Mouse (Mus musculus) neutrophil, adult 5-6 weeks (primary cell): Measurements from ENCODE around the gene Tor2a. TPM values are rescaled to one million over a fixed set of nuclear protein-coding genes. Genes with fewer than 3 reads are reported as not detected.

ENCODE experiments used
- ATAC-seq: fragments of 151-379, 151-347 bp; 2 replicates; pipeline ENCODE4 v1.8.0; 2017; ENCODE audit warnings: mild to moderate bottlenecking, moderate TSS enrichment; ENCODE audit not compliant: insufficient number of reproducible peaks, poor library complexity, low FRiP score, severe bottlenecking; ENCODE audit errors: extremely low read depth
- total RNA-seq: library from RNA; stranded (forward); fragments of 200-1000 nt; gene quantifications from 2 replicates; pipeline ENCODE4 v1.2.3, GENCODE M21; 2017

Tor2a gene
- 28.0 and 31.1 TPM in 2 replicates for total RNA-seq

DNA sequence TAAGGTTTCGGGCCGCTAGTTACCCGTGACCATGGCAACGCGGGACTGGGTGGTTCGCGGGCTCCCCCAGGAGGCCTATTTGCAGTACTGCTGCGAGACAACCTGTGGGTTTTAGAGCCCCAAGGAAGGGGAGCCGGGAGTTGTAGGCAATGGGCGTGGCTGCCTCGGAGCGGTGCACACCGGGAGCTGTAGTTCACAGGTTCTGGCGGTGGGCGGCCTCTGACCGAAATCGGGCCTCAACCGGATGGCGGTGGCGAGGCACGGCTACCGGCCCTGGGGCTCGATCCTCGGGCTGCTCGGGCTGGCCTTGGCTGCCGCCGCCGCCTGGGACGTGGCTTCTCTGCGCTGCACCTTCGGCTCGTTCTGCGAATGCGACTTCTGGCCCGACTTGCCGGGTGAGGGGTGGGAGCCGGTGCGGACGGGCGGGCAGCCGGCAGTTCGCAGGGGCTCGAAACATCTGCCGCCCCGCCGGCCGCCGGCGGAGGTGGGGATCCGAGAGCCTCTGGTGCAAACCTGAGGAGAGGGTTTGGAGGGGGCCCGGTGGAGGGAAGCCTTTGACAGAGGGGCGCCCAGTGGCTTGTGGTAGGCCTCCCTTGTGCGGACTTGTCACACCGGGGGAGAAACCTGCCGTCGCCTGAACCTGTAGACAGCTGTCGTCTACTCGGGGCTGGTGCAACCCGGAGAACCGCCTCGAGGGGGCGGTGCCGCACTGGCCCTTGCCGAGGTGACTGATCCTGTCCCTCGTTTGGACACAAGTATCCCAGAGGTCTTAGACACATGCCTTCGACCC, at the start of gene Tor2a:
TSS of gene Tor2a (plus strand) at position 179 of the 790 bp plus-strand sequence.
- peak; percentile 96 for ATAC-seq

DNA sequence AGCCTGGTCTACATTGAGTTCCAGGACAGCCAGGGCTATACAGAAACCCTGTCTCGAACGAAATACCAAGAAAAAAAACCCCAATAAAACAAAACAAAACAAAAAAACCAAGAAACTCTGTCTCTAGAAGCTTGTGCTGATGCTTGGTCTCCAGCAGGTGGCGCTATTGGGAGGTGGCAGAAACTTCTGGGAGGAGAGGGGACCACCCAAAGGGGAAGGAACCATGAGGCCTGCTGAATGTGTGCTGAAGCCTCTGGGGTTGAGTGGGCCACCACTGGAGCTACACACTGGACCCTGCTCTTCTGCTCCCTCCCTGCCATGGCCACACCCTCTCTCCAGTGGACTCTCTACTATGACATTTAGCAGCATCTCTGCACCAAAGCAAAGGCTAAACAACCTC, 48.4 kb upstream of the Tor2a start:
- no peak for ATAC-seq

DNA sequence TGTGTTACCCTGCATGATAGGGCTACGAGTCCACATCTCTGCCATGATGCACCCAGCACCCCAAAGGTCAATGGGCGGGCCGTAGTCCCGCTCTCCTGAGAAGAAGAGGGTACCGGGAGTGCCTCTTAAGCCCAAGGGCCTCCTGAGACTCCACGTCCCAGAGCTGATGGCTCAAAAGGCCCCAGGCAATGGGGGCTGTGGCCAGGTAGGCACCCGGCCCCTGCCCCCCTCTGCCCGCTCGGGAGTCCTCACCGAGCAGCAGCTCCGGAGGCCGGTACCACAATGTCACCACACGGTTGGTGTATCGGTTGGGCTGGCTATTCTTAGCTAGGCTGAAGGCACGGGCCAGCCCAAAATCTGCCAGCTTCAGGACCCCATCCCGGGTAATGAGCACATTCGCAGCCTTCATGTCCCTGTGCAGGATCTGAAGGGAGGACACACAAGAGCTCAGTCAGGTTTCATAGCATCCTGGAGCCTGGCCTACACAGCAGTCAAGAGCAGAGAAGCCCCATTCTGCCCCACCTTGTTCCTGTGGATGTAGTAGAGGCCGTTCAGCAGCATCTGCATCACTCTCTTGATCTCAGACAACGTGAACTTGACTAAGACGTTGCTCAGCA, 47.4 kb upstream of the Tor2a start:
- ATAC-seq = no peak

DNA sequence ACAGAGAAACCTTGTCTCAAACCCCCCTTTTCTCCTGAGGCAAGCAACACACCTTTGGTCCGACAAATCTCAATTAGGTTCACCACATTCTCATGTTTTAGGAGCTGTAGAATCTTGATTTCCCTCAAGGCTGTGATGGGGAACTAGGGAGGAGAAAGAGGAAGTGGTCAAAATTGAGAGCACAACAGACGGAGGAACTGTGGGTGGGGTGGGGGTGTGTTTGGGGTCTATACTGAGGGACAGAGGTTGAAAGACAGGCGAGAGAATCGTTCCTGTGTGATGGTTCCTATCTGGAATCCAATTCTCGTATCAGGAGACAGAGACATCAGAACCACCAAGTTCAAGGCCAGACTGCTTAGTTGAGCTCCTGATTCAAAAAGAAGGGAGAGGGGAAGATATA, 46.6 kb upstream of the Tor2a start:
- no peak for ATAC-seq

- no peak for ATAC-seq
Observed at GRCm38 (mm10) chr2:32711301-32712056, 45.6 kb upstream of the Tor2a start.

- ATAC-seq = no peak
Observed at GRCm38 (mm10) chr2:32712108-32712551, 44.9 kb upstream of the Tor2a start.

- peak; percentile 27; the same call in 1 of the 2 replicates for ATAC-seq
Observed at GRCm38 (mm10) chr2:32712586-32712933, 44.5 kb upstream of the Tor2a start.

DNA sequence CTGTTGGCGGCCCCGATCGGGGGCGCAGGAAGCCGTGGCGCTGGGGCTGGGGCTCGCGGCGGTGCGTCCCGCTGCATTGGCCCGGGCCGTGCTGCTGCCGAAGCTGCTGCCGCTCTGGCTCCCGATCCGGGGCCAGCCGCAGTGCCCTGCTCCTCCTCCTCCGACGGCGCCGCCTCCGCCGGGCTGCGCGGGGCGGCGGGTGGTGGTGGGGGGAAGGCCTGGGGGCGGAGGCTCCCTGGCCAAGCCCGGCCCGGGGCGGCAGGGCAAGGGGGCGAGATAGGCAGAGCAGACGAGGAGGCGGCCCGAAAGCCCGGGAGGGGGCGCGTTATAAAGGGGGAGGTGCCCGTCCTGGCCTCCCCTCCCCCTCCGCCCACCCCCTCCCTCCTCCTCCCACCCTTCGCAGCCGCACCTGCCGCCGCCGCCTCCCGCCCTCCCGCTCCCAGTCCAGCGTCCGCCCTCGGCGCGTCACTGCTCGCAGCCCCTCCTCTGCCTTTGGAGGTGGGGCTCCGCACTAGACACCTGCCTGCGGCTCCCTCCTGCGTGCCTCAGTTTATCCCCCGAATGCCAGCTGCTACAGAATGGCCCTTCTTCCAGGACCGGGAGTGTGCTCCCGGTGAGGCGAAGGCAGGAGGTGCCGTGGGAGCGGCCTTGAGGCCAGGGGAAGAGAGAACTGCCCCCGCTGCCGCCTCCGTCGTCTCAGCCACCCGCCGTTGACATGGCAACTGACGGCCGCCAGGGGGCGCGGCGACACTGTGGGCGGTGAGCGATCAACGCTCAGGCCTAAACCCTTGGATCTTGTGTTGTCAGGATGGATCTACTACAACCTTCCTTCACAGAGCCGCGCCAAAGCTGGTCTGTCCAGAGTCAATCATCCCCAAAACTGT, 43.9 kb upstream of the Tor2a start, which contains the start of gene Cdk9:
TSS of gene Cdk9 (minus strand) at position 143 of the 884 bp plus-strand sequence.
- ATAC-seq = peak; percentile 36

DNA sequence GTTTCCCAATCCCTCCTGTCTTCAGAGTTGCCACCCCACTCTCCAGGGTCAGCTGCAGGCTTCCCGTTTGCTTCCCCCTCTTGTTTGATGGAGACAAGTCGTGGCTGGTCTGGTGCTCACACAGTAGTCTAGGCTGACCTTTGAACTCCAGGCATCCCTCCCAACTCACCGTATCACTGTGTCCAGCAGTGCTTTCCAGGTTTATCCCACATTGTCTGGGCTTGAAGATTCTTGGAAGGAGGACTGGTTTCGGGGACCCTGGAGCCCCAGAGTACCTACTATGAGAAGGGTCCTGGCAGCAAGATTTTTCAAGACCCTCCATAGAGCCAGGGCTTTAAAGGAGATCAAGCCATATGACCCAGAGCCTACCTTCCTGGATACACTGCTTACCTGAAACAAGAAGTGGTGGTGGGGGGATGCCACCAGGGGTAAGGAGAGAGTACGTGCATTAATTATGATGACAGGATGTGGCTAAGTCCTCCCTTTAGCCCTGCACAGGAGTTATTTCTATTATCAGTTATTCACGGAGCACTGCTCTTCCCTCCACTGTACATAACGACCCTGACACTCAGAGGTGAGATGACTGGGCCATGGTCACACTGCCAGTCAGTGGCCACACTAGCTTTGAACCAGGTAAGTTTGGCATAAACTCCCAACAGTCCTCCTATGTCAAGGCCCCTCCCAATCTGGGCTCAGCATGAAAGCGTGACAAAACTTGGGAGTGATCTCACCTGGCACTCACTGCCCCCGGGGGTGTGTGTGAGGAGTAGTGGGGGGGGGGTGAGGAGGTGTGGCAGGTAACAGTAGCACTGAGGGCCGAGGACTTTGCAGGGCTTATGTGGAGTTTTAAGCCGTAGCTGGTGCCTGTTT, 42.7 kb upstream of the Tor2a start:
- no peak for ATAC-seq

DNA sequence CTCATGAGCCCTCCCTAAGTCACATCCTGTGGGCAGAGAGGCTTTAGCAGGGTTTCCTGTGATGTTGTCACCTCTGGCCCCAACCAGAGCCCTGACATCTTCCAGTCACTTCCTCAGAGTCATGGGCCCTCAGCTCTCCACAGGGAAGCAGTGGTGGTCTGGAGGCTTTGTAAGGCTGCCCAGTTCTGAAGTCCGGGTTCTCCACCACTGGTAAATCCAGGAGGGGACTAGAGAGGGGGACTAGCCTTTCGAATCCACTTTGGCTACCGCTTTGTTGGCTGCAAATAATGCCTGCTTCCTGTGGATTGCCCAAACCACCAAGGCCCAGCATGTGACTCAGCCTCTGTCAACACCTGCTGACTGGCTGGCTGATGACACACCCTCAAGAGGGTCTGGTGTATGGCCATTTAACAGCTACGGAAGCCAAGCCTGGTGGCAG, 42.0 kb upstream of the Tor2a start:
- ATAC-seq = peak; percentile 55

DNA sequence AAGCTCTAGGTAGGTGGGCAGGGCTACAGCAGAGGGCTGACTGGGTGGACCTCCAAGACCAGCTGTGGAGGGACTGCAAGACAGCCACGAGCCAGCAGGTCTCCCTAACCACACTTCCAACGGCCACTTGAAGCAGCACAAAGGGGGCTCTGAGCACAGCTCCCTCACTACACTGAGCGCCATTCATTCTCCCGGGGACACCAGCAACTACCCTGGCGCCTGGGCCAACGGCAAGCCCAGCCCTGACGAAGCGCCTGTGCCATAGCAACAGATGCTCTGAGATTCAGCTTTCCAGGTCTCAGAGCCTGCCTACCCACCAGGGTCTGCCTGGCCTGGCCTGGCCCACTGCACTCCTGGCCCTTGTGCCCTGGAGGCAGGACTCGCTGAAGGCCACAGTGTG, 38.3 kb upstream of the Tor2a start:
- no peak for ATAC-seq

GRCm38 (mm10) chr2:32720053-32720452, 37.0 kb upstream of the Tor2a start:
- no peak for ATAC-seq

DNA sequence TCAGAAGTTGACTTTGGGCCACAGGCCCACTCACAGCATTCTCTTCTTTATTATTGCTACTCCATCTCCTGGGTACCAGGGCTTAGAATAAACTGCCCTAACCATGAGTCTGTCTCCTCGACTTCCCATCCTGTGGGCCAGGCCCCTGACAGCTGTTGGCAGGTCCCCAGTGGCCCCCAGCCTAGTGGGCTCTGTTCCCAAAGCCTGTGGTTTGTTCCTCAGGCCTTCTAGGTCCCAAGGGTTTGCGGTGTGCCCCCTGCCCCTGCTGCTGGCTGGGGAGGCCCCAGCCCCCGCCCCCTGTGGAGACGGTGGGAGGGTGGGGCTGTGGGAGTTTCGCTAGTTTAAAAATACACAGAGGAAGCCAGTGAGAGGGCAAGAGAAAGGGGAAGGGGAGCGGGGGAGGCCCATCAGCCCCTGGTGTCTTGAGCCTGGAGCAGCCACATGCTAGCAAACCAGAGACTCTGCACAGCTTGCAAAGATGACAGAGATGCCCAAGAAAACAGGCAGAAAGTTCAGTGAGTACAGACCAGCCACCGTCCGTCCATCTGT, 36.3 kb upstream of the Tor2a start, which contains the start of gene Sh2d3c:
TSS of gene Sh2d3c (plus strand) at position 375 of the 549 bp plus-strand sequence.
- ATAC-seq = no peak

DNA sequence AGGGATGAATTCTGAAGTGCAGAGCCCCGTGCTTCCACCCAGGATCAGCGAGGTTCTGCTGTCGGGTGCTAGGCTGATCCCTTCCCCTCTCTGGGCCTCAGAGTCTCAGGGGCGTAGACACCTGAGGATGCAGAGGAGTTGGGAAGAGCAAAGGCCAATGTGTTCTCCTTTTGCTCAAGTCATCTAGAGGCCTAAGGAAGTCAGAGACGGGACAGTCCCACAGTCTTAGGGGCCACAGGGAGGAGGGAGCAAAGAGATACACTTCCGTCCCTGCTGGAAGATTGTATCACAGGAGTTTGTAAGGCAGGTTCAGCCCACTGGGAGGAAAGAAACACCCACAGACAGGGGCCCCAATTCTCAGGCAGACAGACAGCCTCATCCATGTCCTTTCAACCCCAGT, 35.0 kb upstream of the Tor2a start:
- ATAC-seq = peak; percentile 18

DNA sequence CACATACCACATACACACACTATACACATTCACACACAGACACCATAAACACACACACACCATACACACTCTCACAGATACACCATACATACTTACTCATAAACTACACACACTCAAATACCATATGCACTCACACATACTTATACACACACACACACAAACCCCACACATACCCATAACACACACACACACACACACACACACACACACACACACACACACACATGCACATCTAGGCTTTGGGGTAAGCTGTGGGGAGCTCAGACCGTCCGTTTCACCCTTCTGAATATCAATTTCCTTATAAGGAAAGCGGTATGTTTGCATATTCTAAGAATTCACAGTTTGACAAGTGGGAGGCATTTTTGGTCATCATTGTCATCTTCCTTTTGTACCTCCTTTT, 34.5 kb upstream of the Tor2a start:
- no peak for ATAC-seq

- no peak for ATAC-seq
Observed at GRCm38 (mm10) chr2:32724149-32724548, 32.9 kb upstream of the Tor2a start.
